Mouse (Mus musculus) Muller cell, postnatal 12 days (primary cell): ENCODE results near the gene Gm16368.
"Not testable (repeated sequence)": the region's sequence is repeated elsewhere in the genome, so short reads cannot be mapped to it uniquely, and the experiment has no call there.

Experiments
- DNase-seq: peaks from one replicate; pipeline ENCODE4 v3.0.0-alpha.2; 2015; ENCODE audit errors: inconsistent ontology term

The Gm16368 gene

GRCm38 (mm10) chr12:88083397-88083796 lies at the start of gene Gm16368:
TSS of gene Gm16368 (plus strand) at chr12:88083697.
- DNase-seq = not testable (repeated sequence)

- not testable (repeated sequence) for DNase-seq
These were observed 44.4 kb upstream of the Gm16368 start for GRCm38 (mm10) chr12:88039062-88039461.

- not testable (repeated sequence) for DNase-seq
These were observed 43.8 kb upstream of the Gm16368 start for GRCm38 (mm10) chr12:88039703-88040102.

GRCm38 (mm10) chr12:88045226-88045625 lies 38.3 kb upstream of the Gm16368 start:
- DNase-seq = not testable (repeated sequence)
